ENCODE assay signal across 8 mouse cellular contexts in genomic region chr5:120210668-120211067, GRCm38 (mm10).
A peak's percentile ranks its signal among the peaks of the same experiment; 100 is the strongest.
DNase-seq lines count a peak whose midpoint lies in the region; ATAC-seq and TF ChIP-seq lines count a peak whose summit lies in the region.

No protein-coding gene starts in this region.

- no peak for TF ChIP-seq CTCF in brain, embryonic 14.5 days (IDR thresholded peaks at IDR 0.05; ENCODE audit: borderline replicate concordance, extremely low read depth, insufficient read depth, insufficient read length)
- TF ChIP-seq CTCF in forebrain, postnatal 0 days (IDR thresholded peaks at IDR 0.05; ENCODE audit: low read depth) = no peak

- WGBS in heart, embryonic 12.5 days = 7% methylated on average over 11 of the region's 11 CpGs
- 3% methylated on average over 11 of the region's 11 CpGs for WGBS in forebrain, postnatal 0 days
- 6% methylated on average over 11 of the region's 11 CpGs for WGBS in midbrain, embryonic 12.5 days

- ATAC-seq in heart, embryonic 12.5 days (ENCODE audit: insufficient number of reproducible peaks, low FRiP score) = no peak
- ATAC-seq in forebrain, postnatal 0 days = peak; percentile 16; the same call in 1 of the 2 replicates
- ATAC-seq in midbrain, embryonic 12.5 days (ENCODE audit: low FRiP score, low read depth) = no peak

- peaks cover 12% of the 10 kb centered on the region for H3K4me1 ChIP-seq in heart, embryonic 12.5 days (replicated peaks)
- H3K4me1 ChIP-seq in forebrain, postnatal 0 days (ENCODE audit: insufficient read depth) = 0 out of 2 replicates have a peak, but pooled peaks cover 5% of the 10 kb centered on the region
- peaks cover 50% of the 10 kb centered on the region for H3K4me1 ChIP-seq in midbrain, embryonic 12.5 days

- H3K9me3 ChIP-seq in heart, embryonic 12.5 days (replicated peaks) = no peaks in the 10 kb centered on the region
- no peaks in the 10 kb centered on the region for H3K9me3 ChIP-seq in forebrain, postnatal 0 days (ENCODE audit: low read length)
- no peaks in the 10 kb centered on the region for H3K9me3 ChIP-seq in midbrain, embryonic 12.5 days

- no peaks in the 10 kb centered on the region for H3K36me3 ChIP-seq in heart, embryonic 12.5 days
- H3K36me3 ChIP-seq in forebrain, postnatal 0 days (ENCODE audit: insufficient read depth) = no peaks in the 10 kb centered on the region
- H3K36me3 ChIP-seq in midbrain, embryonic 12.5 days = no peaks in the 10 kb centered on the region

- H3K27ac ChIP-seq in heart, embryonic 12.5 days (ENCODE audit: poor library complexity, severe bottlenecking) = no peak overlapping the region
- no peak overlapping the region for H3K27ac ChIP-seq in forebrain, postnatal 0 days (ENCODE audit: low read depth, low read length)
- H3K27ac ChIP-seq in midbrain, embryonic 12.5 days (replicated peaks) = peak overlapping the region; percentile 55

- 0 out of 2 replicates have a peak overlapping the region, but pooled peaks have one; percentile 42 for H3K9ac ChIP-seq in heart, embryonic 12.5 days
- H3K9ac ChIP-seq in forebrain, postnatal 0 days = no peak overlapping the region
- H3K9ac ChIP-seq in midbrain, embryonic 12.5 days (replicated peaks) = no peak overlapping the region

- H3K27me3 ChIP-seq in heart, embryonic 12.5 days (replicated peaks) = peaks cover 59% of the 10 kb centered on the region
- H3K27me3 ChIP-seq in forebrain, postnatal 0 days (ENCODE audit: insufficient read depth, low read length) = no peaks in the 10 kb centered on the region; the same call in 1 of the 2 replicates
- peaks cover 72% of the 10 kb centered on the region for H3K27me3 ChIP-seq in midbrain, embryonic 12.5 days

- H3K4me2 ChIP-seq in heart, embryonic 12.5 days = peak overlapping the region; percentile 66
- peak overlapping the region; percentile 19; the same call in 1 of the 2 replicates for H3K4me2 ChIP-seq in forebrain, postnatal 0 days (ENCODE audit: low read depth)
- peak overlapping the region; percentile 23 for H3K4me2 ChIP-seq in midbrain, embryonic 12.5 days (replicated peaks)

- DNase-seq in heart, adult 9 months (ENCODE audit: low spot score in 2 of 2) = no peak
- peak; percentile 92 for DNase-seq in brain, embryonic 14.5 days (ENCODE audit: low read depth)
- no peak for DNase-seq in forebrain, postnatal 0 days
- DNase-seq in lung, postnatal 36 days = no peak
- no peak for DNase-seq in cerebellum, postnatal 25 days
- no peak for DNase-seq in kidney, adult 8-10 months

- peak overlapping the region; percentile 35 for H3K4me3 ChIP-seq in heart, embryonic 12.5 days
- H3K4me3 ChIP-seq in forebrain, postnatal 0 days (ENCODE audit: low read depth, low read length) = no peak overlapping the region
- no peak overlapping the region for H3K4me3 ChIP-seq in midbrain, embryonic 12.5 days

- TF ChIP-seq POLR2A in brain, embryonic 14.5 days (IDR thresholded peaks at IDR 0.05; ENCODE audit: borderline replicate concordance, extremely low read depth, insufficient read depth, insufficient read length, poor library complexity, severe bottlenecking) = no peak
